ENCODE assay signal across 8 mouse cellular contexts in the genomic region with DNA sequence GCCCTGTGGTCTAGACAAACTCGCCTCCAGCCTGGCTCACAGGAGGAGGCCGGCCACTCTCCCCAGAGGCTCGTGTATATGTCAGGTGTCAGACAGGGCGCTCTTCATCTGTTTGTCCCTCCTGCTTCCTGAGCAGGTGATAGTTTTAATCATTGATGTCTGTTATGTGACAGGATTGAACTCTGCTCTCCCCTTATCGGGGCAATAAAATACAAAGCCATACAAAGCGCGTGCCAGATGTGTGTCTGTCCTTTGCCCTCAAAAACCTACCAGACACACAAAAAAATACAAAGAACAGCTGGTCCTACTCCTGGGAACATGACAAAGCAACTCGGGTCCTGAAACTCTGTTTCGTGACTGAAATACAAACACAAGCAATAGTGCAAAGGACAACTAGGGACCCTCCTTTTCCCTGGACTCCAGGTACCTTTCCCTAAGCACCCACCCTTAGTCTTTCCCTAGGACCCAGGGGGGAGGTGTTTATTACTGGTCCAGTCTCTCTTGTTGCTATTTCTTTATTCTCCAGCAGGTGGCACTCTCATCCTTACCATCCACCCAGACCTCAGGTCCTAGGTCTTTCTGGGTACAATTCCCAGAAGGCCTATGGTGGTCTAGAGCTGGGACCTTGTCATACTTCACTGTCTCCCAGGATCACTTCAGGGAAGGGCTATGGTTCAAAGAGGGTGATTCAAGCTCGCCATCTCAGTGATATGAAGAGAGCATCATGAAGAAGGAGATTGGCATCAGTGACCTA. TPM values are rescaled to one million over a fixed set of nuclear protein-coding genes. Genes with fewer than 3 reads are reported as not detected.
DNase-seq lines count a peak whose midpoint lies in the region; ATAC-seq and TF ChIP-seq lines count a peak whose summit lies in the region.

No protein-coding gene starts in this region.

- H3K27me3 ChIP-seq in liver, embryonic 14.5 days (ENCODE audit: control insufficient read depth, insufficient read depth, low read length), result no peaks in the 10 kb centered on the region
- peaks cover 12% of the 10 kb centered on the region for H3K27me3 ChIP-seq in liver, embryonic 11.5 days (replicated peaks; ENCODE audit: control insufficient read depth, insufficient read depth, low read length)
- H3K27me3 ChIP-seq in hindbrain, embryonic 12.5 days, result peaks cover 29% of the 10 kb centered on the region
- H3K27me3 ChIP-seq in midbrain, postnatal 0 days (ENCODE audit: insufficient read depth, low read length), result no peaks in the 10 kb centered on the region

- WGBS in liver, embryonic 14.5 days (ENCODE audit: insufficient replicate concordance), result 19% methylated on average over 10 of the region's 10 CpGs
- 25% methylated on average over 10 of the region's 10 CpGs for WGBS in liver, embryonic 11.5 days
- WGBS in hindbrain, embryonic 12.5 days, result 30% methylated on average over 10 of the region's 10 CpGs
- 33% methylated on average over 10 of the region's 10 CpGs for WGBS in midbrain, postnatal 0 days

- no peaks in the 10 kb centered on the region for H3K4me1 ChIP-seq in liver, embryonic 14.5 days (replicated peaks; ENCODE audit: control insufficient read depth in 2 of 2, insufficient read depth in 2 of 2, low read length in 1 of 2)
- H3K4me1 ChIP-seq in liver, embryonic 11.5 days (replicated peaks; ENCODE audit: control insufficient read depth, insufficient read depth, low read length), result no peaks in the 10 kb centered on the region
- peaks cover 15% of the 10 kb centered on the region for H3K4me1 ChIP-seq in hindbrain, embryonic 12.5 days
- no peaks in the 10 kb centered on the region for H3K4me1 ChIP-seq in midbrain, postnatal 0 days (ENCODE audit: insufficient read depth, low read length)

- no peak for ATAC-seq in liver, embryonic 14.5 days (ENCODE audit: insufficient read depth)
- no peak for ATAC-seq in liver, embryonic 11.5 days (replicated peaks; ENCODE audit: low FRiP score)
- peak; percentile 65 for ATAC-seq in hindbrain, embryonic 12.5 days (ENCODE audit: low FRiP score)
- no peak; the same call in 1 of the 2 replicates for ATAC-seq in midbrain, postnatal 0 days (ENCODE audit: low FRiP score)

- DNase-seq in liver, embryonic 14.5 days (ENCODE audit: low read depth in 3 of 3, low spot score in 3 of 3), result peak; percentile 5 to 20 (median 16)
- no peak for DNase-seq in liver, embryonic 11.5 days (ENCODE audit: low spot score)
- DNase-seq in Muller cell, postnatal 12 days (ENCODE audit: inconsistent ontology term), result peak; percentile 37
- peak; percentile 77 for DNase-seq in embryo, embryonic 11 days
- DNase-seq in layer of hippocampus, postnatal 14 days (ENCODE audit: low spot score in 2 of 2), result peak; percentile 52 to 69
- DNase-seq in midbrain, postnatal 0 days (ENCODE audit: low spot score), result peak; percentile 82
- DNase-seq in gastrocnemius, postnatal 14 days, result no peak

- no peak overlapping the region for H3K4me3 ChIP-seq in liver, embryonic 14.5 days (ENCODE audit: insufficient read depth in 1 of 2, low read depth in 2 of 2, low read length in 2 of 2)
- no peak overlapping the region for H3K4me3 ChIP-seq in liver, embryonic 11.5 days (ENCODE audit: low read depth, low read length)
- no peak overlapping the region for H3K4me3 ChIP-seq in hindbrain, embryonic 12.5 days
- no peak overlapping the region for H3K4me3 ChIP-seq in midbrain, postnatal 0 days (ENCODE audit: low read depth, low read length)

- no peaks in the 10 kb centered on the region for H3K9me3 ChIP-seq in liver, embryonic 14.5 days (ENCODE audit: control insufficient read depth, low read length)
- H3K9me3 ChIP-seq in liver, embryonic 11.5 days (ENCODE audit: control insufficient read depth, low read length), result peaks cover 2% of the 10 kb centered on the region; the same call in 1 of the 2 replicates
- H3K9me3 ChIP-seq in hindbrain, embryonic 12.5 days (replicated peaks), result no peaks in the 10 kb centered on the region
- H3K9me3 ChIP-seq in midbrain, postnatal 0 days (ENCODE audit: low read length), result no peaks in the 10 kb centered on the region

- intact Hi-C loops in gastrocnemius, postnatal 14 days (cut with DNase I; ENCODE audit: low total_unique reads), result loop anchor here (2.0 to 5.0 kb wide), 2 partner anchors 126 to 147 kb away; partner anchors contain the start of gene Lyzl6

- no peak overlapping the region for H3K4me2 ChIP-seq in liver, embryonic 14.5 days (ENCODE audit: low read depth)
- H3K4me2 ChIP-seq in liver, embryonic 11.5 days, result no peak overlapping the region
- H3K4me2 ChIP-seq in hindbrain, embryonic 12.5 days (replicated peaks), result no peak overlapping the region
- H3K4me2 ChIP-seq in midbrain, postnatal 0 days (ENCODE audit: low read depth, low read length, poor library complexity, severe bottlenecking), result no peak overlapping the region

- H3K36me3 ChIP-seq in liver, embryonic 14.5 days (replicated peaks; ENCODE audit: control insufficient read depth, insufficient read depth, low read depth), result no peaks in the 10 kb centered on the region
- no peaks in the 10 kb centered on the region for H3K36me3 ChIP-seq in liver, embryonic 11.5 days (ENCODE audit: control insufficient read depth, insufficient read depth, low read length)
- H3K36me3 ChIP-seq in hindbrain, embryonic 12.5 days, result no peaks in the 10 kb centered on the region
- H3K36me3 ChIP-seq in midbrain, postnatal 0 days (ENCODE audit: insufficient read depth, low read length), result no peaks in the 10 kb centered on the region

- TF ChIP-seq CTCF in liver, embryonic 14.5 days (IDR thresholded peaks at IDR 0.05; ENCODE audit: low read depth), result peak; percentile 72
- peak; percentile 92 for TF ChIP-seq CTCF in midbrain, postnatal 0 days (IDR thresholded peaks at IDR 0.05)

- TF ChIP-seq EP300 in liver, embryonic 14.5 days (IDR thresholded peaks at IDR 0.05; ENCODE audit: low read depth), result no peak

- no peak overlapping the region for H3K9ac ChIP-seq in liver, embryonic 14.5 days (replicated peaks)
- H3K9ac ChIP-seq in liver, embryonic 11.5 days (ENCODE audit: low read depth, low read length), result no peak overlapping the region
- H3K9ac ChIP-seq in hindbrain, embryonic 12.5 days, result no peak overlapping the region
- H3K9ac ChIP-seq in midbrain, postnatal 0 days (replicated peaks; ENCODE audit: low read length, poor library complexity, severe bottlenecking), result no peak overlapping the region

- no peak overlapping the region for H3K27ac ChIP-seq in liver, embryonic 14.5 days
- H3K27ac ChIP-seq in liver, embryonic 11.5 days (ENCODE audit: low read depth, low read length), result no peak overlapping the region
- H3K27ac ChIP-seq in hindbrain, embryonic 12.5 days, result no peak overlapping the region
- H3K27ac ChIP-seq in midbrain, postnatal 0 days (ENCODE audit: low read depth, low read length), result no peak overlapping the region

RNA-seq across cellular contexts. Expression of gene Wnt3, which starts 10.4 kb away (rescaled TPM):
- polyA plus RNA-seq in liver, embryonic 14.5 days (2012; rRNA removed), result 0.01 TPM in 2 replicates
- not detected in 2 replicates for polyA plus RNA-seq in liver, embryonic 14.5 days (2014; fragmentation: Nextera tagmentation; extraction: Ambion mirVana)
- polyA plus RNA-seq in liver, embryonic 11.5 days (2014; fragmentation: Nextera tagmentation; extraction: Ambion mirVana), result 0.43 and 0.47 TPM in 2 replicates
- polyA plus RNA-seq in hindbrain, embryonic 12.5 days (2016; fragmentation: Nextera tagmentation; extraction: Ambion mirVana), result 8.0 and 8.7 TPM in 2 replicates
- 1 to 10 TPM; 2.0 to 2.9 TPM for total RNA-seq in layer of hippocampus, postnatal 14 days (2021)
- total RNA-seq in midbrain, postnatal 0 days (2014; rRNA removed), result 12.5 and 13.2 TPM in 2 replicates
- polyA plus RNA-seq in midbrain, postnatal 0 days (2015; fragmentation: Nextera tagmentation; extraction: Ambion mirVana), result 11.6 and 11.7 TPM in 2 replicates
- total RNA-seq in gastrocnemius, postnatal 14 days (2021), result under 1 TPM in 1 of 2 experiments, not detected in 1; 0.18 TPM

RNA-seq across cellular contexts. Expression of gene Wnt9b, which starts 14.0 kb away (rescaled TPM):
- polyA plus RNA-seq in liver, embryonic 14.5 days (2012; rRNA removed), result 0.01 TPM in 2 replicates
- 0.05 TPM in 1 of 2 replicates, not detected in the other for polyA plus RNA-seq in liver, embryonic 14.5 days (2014; fragmentation: Nextera tagmentation; extraction: Ambion mirVana)
- polyA plus RNA-seq in liver, embryonic 11.5 days (2014; fragmentation: Nextera tagmentation; extraction: Ambion mirVana), result 0.19 and 0.34 TPM in 2 replicates
- polyA plus RNA-seq in hindbrain, embryonic 12.5 days (2016; fragmentation: Nextera tagmentation; extraction: Ambion mirVana), result 0.77 and 0.88 TPM in 2 replicates
- total RNA-seq in layer of hippocampus, postnatal 14 days (2021), result 1 to 10 TPM in 1 of 2 experiments, under 1 TPM in 1; 0.48 to 2.7 TPM
- total RNA-seq in midbrain, postnatal 0 days (2014; rRNA removed), result 2.6 and 3.2 TPM in 2 replicates
- 1.2 and 1.3 TPM in 2 replicates for polyA plus RNA-seq in midbrain, postnatal 0 days (2015; fragmentation: Nextera tagmentation; extraction: Ambion mirVana)
- total RNA-seq in gastrocnemius, postnatal 14 days (2021), result under 1 TPM in 1 of 2 experiments, not detected in 1; 0.09 TPM

Comparison
In these comparisons a context has a peak if more than half of its experiments do, and no peak if none do; other contexts are left out.
1. DNase-seq: peak in liver, embryonic 14.5 days (3 of 3), Muller cell, postnatal 12 days (single experiment), embryo, embryonic 11 days (single experiment), layer of hippocampus, postnatal 14 days (2 of 2) and midbrain, postnatal 0 days (single experiment); none in liver, embryonic 11.5 days (single experiment) and gastrocnemius, postnatal 14 days (single experiment).